Mouse (Mus musculus) inflammation-experienced regulatory T-cells (primary cell): ENCODE measurements around the gene Ankmy2. TPM values are rescaled to one million over a fixed set of nuclear protein-coding genes. Genes with fewer than 3 reads are reported as not detected.

ENCODE experiments used
- polyA plus RNA-seq, 2 experiments: library from polyadenylated mRNA; unstranded; fragments of 100-300 nt; shearing (Covaris generic); gene quantifications; one replicate each; pipeline ENCODE4 v1.2.1; 2017

Ankmy2 gene
- polyA plus RNA-seq, result 10 to 100 TPM; 41.0 to 52.5 TPM

DNA sequence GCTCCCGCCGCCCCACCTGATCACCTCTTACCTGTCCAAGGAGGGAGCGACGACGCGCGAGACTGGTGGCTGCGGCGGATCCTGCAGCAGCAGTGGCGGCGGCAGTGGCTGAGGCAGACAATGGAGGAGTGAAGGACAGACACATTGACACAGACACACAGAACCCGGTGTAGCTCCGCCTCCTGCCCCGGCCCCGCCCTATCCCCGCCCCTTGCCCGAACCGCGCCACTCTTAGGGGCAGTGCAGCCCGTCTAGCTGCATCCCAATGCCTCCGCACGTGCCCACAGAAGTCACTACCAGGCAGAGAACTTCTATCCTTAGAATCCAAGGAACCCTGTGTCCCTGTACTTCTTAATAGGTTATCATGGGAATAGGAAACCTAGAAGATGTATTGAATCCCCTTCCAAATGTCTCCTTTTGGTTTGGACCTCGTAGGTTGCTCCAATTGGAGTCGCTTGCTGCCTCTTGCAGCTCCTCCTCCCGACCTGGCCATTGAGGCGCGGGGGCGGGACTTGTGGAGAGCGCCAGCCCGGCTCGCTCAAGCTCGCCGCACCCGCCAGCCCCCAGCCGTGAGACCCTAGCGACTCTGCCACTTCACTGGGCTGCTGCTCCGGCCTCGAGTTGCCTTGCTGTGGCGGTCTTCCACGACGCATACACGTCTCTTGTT is at the start of gene Ankmy2:
Gene Ankmy2, plus strand, starts transcription at position 478 of the 667 bp plus-strand sequence.

DNA sequence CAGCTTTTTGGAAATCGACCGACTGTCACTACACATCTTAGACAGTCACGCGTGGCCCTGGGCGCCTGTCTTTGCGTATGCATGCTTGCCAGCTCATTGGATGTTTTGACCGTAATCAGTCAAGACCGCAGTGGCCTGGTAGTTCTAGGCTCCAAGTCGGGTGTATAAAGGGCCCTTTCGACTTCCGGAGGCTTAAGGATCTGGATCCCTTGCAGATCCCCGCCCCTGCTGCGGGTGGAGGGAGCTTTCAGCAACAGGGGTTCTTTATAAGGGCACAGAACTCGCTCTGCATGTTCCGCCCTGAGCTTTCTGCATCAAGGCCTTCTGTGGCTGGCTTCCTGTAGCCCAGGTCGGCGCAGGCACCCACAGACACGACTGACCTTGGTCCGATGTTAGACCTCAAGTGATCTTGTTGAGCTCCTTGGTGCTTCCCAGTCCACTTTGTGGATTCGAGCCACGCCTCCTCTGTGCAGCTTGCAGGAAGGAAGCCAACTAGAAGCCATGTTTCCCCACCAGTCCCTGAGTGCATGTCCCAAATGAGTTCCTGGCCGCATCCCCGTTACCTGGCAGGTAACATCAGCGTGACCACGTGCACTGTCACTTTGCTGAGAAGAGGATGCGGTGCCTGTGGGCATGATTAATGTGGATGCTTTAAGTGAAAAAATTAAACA is 859 bp downstream of the Ankmy2 start, which contains the start of gene Bzw2:
Gene Bzw2, minus strand, starts transcription at position 443 of the 671 bp plus-strand sequence.

Other genes with a start within 250 kb of the Ankmy2 start
- under 1 TPM; 0.34 to 0.80 TPM for gene Agr3, start 231.5 kb upstream of the Ankmy2 start, polyA plus RNA-seq
- gene Agr2, start 164.2 kb upstream of the Ankmy2 start, polyA plus RNA-seq, result not detected
- 100 to 1,000 TPM; 348 to 373 TPM for gene Tspan13, start 114.6 kb upstream of the Ankmy2 start, polyA plus RNA-seq
- gene Bzw2, start 966 bp downstream of the Ankmy2 start, polyA plus RNA-seq, result 100 to 1,000 TPM; 161 to 177 TPM
- gene Lrrc72, start 96.3 kb downstream of the Ankmy2 start, polyA plus RNA-seq, result not detected
- 1 to 10 TPM; 2.9 to 7.7 TPM for gene Sostdc1, start 157.0 kb downstream of the Ankmy2 start, polyA plus RNA-seq
- gene Ispd, start 224.3 kb downstream of the Ankmy2 start, polyA plus RNA-seq, result 1 to 10 TPM; 1.3 to 2.8 TPM
- gene D630036H23Rik, start 225.1 kb downstream of the Ankmy2 start, polyA plus RNA-seq, result 1 to 10 TPM; 1.3 to 2.0 TPM